Mouse (Mus musculus): ENCODE data around the gene Nat8f5. TPM values are rescaled to one million over a fixed set of nuclear protein-coding genes. Genes with fewer than 3 reads are reported as not detected.
"Not testable (repeated sequence)": the region's sequence is repeated elsewhere in the genome, so short reads cannot be mapped to it uniquely, and the experiment has no call there.

Nat8f5 gene
- polyA plus RNA-seq, 1 experiment from 2014 or later, result not detected

GRCm38 (mm10) chr6:85838674-85839073 is 17.9 kb upstream of the Nat8f5 start:
- Histone ChIP-seq H3K4me1 (ENCODE audit: control insufficient read depth, insufficient read depth, low read length) (no peaks in the 10 kb centered on the region), H3K4me2 (ENCODE audit: low read depth, low read length) (no peak overlapping the region), H3K4me3 (replicated peaks; ENCODE audit: low read length) (no peak overlapping the region), H3K27ac (ENCODE audit: low read length) (no peak overlapping the region), H3K36me3 (ENCODE audit: control insufficient read depth, insufficient read depth, low read length) (no peaks in the 10 kb centered on the region), H3K9ac (ENCODE audit: low read length) (no peak overlapping the region), H3K9me3 (replicated peaks; ENCODE audit: control insufficient read depth, low read length) (no peaks in the 10 kb centered on the region), H3K27me3 (ENCODE audit: control insufficient read depth, insufficient read depth, low read length) (no peaks in the 10 kb centered on the region)
- ATAC-seq (ENCODE audit: insufficient read depth, low FRiP score), result no peak
- 65% methylated on average over 8 of the region's 8 CpGs for WGBS

GRCm38 (mm10) chr6:85837307-85837706 is 16.5 kb upstream of the Nat8f5 start:
- H3K4me3 ChIP-seq (replicated peaks; ENCODE audit: low read length); H3K9ac ChIP-seq (ENCODE audit: low read length); H3K36me3 ChIP-seq (ENCODE audit: control insufficient read depth, insufficient read depth, low read length); H3K9me3 ChIP-seq (replicated peaks; ENCODE audit: control insufficient read depth, low read length); H3K4me1 ChIP-seq (ENCODE audit: control insufficient read depth, insufficient read depth, low read length); H3K27me3 ChIP-seq (ENCODE audit: control insufficient read depth, insufficient read depth, low read length); H3K27ac ChIP-seq (ENCODE audit: low read length): not testable (repeated sequence)
- WGBS, result 11% methylated on average over 12 of the region's 12 CpGs
- ATAC-seq (ENCODE audit: insufficient read depth, low FRiP score), result 0 out of 2 replicates have a peak, but pooled peaks have one; percentile 60
- H3K4me2 ChIP-seq (ENCODE audit: low read depth, low read length), result peak overlapping the region; percentile 34

- H3K4me1 ChIP-seq (ENCODE audit: control insufficient read depth, insufficient read depth, low read length); H3K27me3 ChIP-seq (ENCODE audit: control insufficient read depth, insufficient read depth, low read length); H3K4me3 ChIP-seq (replicated peaks; ENCODE audit: low read length); ATAC-seq (ENCODE audit: insufficient read depth, low FRiP score); H3K9ac ChIP-seq (ENCODE audit: low read length); H3K27ac ChIP-seq (ENCODE audit: low read length); H3K36me3 ChIP-seq (ENCODE audit: control insufficient read depth, insufficient read depth, low read length); H3K9me3 ChIP-seq (replicated peaks; ENCODE audit: control insufficient read depth, low read length): not testable (repeated sequence)
- peak overlapping the region; percentile 34; the same call in 1 of the 2 replicates for H3K4me2 ChIP-seq (ENCODE audit: low read depth, low read length)
- 23% methylated on average over 8 of the region's 9 CpGs for WGBS
Observed at GRCm38 (mm10) chr6:85836827-85837226, 16.1 kb upstream of the Nat8f5 start.

- 75% methylated on average over 5 of the region's 5 CpGs for WGBS
Observed at GRCm38 (mm10) chr6:85836098-85836497, 15.3 kb upstream of the Nat8f5 start.

GRCm38 (mm10) chr6:85835104-85835503 is 14.3 kb upstream of the Nat8f5 start:
- H3K27me3 ChIP-seq (ENCODE audit: control insufficient read depth, insufficient read depth, low read length), result not testable (repeated sequence)
- WGBS, result 48% methylated on average over 1 of the region's 2 CpGs

More at GRCm38 (mm10) chr6:85836098-85836497, 15.3 kb upstream of the Nat8f5 start:
- not testable (repeated sequence) for H3K36me3 ChIP-seq (ENCODE audit: control insufficient read depth, insufficient read depth, low read length); H3K4me1 ChIP-seq (ENCODE audit: control insufficient read depth, insufficient read depth, low read length); H3K27me3 ChIP-seq (ENCODE audit: control insufficient read depth, insufficient read depth, low read length); H3K9me3 ChIP-seq (replicated peaks; ENCODE audit: control insufficient read depth, low read length); ATAC-seq (ENCODE audit: insufficient read depth, low FRiP score); H3K27ac ChIP-seq (ENCODE audit: low read length); H3K4me2 ChIP-seq (ENCODE audit: low read depth, low read length); H3K9ac ChIP-seq (ENCODE audit: low read length); H3K4me3 ChIP-seq (replicated peaks; ENCODE audit: low read length)

GRCm38 (mm10) chr6:85834504-85835100 is 13.8 kb upstream of the Nat8f5 start:
- not testable (repeated sequence) for H3K27me3 ChIP-seq (ENCODE audit: control insufficient read depth, insufficient read depth, low read length); H3K9ac ChIP-seq (ENCODE audit: low read length); H3K9me3 ChIP-seq (replicated peaks; ENCODE audit: control insufficient read depth, low read length); H3K27ac ChIP-seq (ENCODE audit: low read length); H3K36me3 ChIP-seq (ENCODE audit: control insufficient read depth, insufficient read depth, low read length); H3K4me2 ChIP-seq (ENCODE audit: low read depth, low read length); ATAC-seq (ENCODE audit: insufficient read depth, low FRiP score); H3K4me3 ChIP-seq (replicated peaks; ENCODE audit: low read length); H3K4me1 ChIP-seq (ENCODE audit: control insufficient read depth, insufficient read depth, low read length)

More at GRCm38 (mm10) chr6:85835104-85835503, 14.3 kb upstream of the Nat8f5 start:
- H3K27ac ChIP-seq (ENCODE audit: low read length); H3K9ac ChIP-seq (ENCODE audit: low read length); H3K36me3 ChIP-seq (ENCODE audit: control insufficient read depth, insufficient read depth, low read length); H3K4me2 ChIP-seq (ENCODE audit: low read depth, low read length); H3K4me3 ChIP-seq (replicated peaks; ENCODE audit: low read length); H3K4me1 ChIP-seq (ENCODE audit: control insufficient read depth, insufficient read depth, low read length); ATAC-seq (ENCODE audit: insufficient read depth, low FRiP score); H3K9me3 ChIP-seq (replicated peaks; ENCODE audit: control insufficient read depth, low read length): not testable (repeated sequence)

- H3K4me2 ChIP-seq (ENCODE audit: low read depth, low read length), result no peak within 1 kb of the TSS
Observed at GRCm38 (mm10) chr6:85831796-85832321, 11.1 kb upstream of the Nat8f5 start, which contains the start of gene Nat8. TSS of gene Nat8 (minus strand) at chr6:85832082.

GRCm38 (mm10) chr6:85829462-85829861 is 8.7 kb upstream of the Nat8f5 start:
- no peak for ATAC-seq (ENCODE audit: insufficient read depth, low FRiP score)
- Histone ChIP-seq H3K27me3 (ENCODE audit: control insufficient read depth, insufficient read depth, low read length) (no peaks in the 10 kb centered on the region), H3K9me3 (replicated peaks; ENCODE audit: control insufficient read depth, low read length) (no peaks in the 10 kb centered on the region), H3K9ac (ENCODE audit: low read length) (no peak overlapping the region), H3K36me3 (ENCODE audit: control insufficient read depth, insufficient read depth, low read length) (no peaks in the 10 kb centered on the region), H3K27ac (ENCODE audit: low read length) (no peak overlapping the region), H3K4me3 (replicated peaks; ENCODE audit: low read length) (no peak overlapping the region), H3K4me1 (ENCODE audit: control insufficient read depth, insufficient read depth, low read length) (no peaks in the 10 kb centered on the region), H3K4me2 (ENCODE audit: low read depth, low read length) (no peak overlapping the region)
- WGBS, result 50% methylated on average over 1 of the region's 1 CpGs

More at GRCm38 (mm10) chr6:85831796-85832321, 11.1 kb upstream of the Nat8f5 start, which contains the start of gene Nat8:
- no peak for ATAC-seq (ENCODE audit: insufficient read depth, low FRiP score)
- Histone ChIP-seq H3K27ac (ENCODE audit: low read length) (no peak within 1 kb of the TSS), H3K27me3 (ENCODE audit: control insufficient read depth, insufficient read depth, low read length) (no peaks in the 10 kb centered on the region), H3K4me1 (ENCODE audit: control insufficient read depth, insufficient read depth, low read length) (no peaks in the 10 kb centered on the region), H3K9me3 (replicated peaks; ENCODE audit: control insufficient read depth, low read length) (no peaks in the 10 kb centered on the region), H3K4me3 (replicated peaks; ENCODE audit: low read length) (no peak within 1 kb of the TSS), H3K36me3 (ENCODE audit: control insufficient read depth, insufficient read depth, low read length) (no peaks in the 10 kb centered on the region), H3K9ac (ENCODE audit: low read length) (no peak within 1 kb of the TSS)
- WGBS, result 56% methylated on average over 7 of the region's 7 CpGs

- Histone ChIP-seq H3K9me3 (replicated peaks; ENCODE audit: control insufficient read depth, low read length) (no peaks in the 10 kb centered on the region), H3K36me3 (ENCODE audit: control insufficient read depth, insufficient read depth, low read length) (no peaks in the 10 kb centered on the region), H3K27me3 (ENCODE audit: control insufficient read depth, insufficient read depth, low read length) (no peaks in the 10 kb centered on the region), H3K27ac (ENCODE audit: low read length) (no peak overlapping the region), H3K4me3 (replicated peaks; ENCODE audit: low read length) (no peak overlapping the region), H3K4me2 (ENCODE audit: low read depth, low read length) (no peak overlapping the region), H3K9ac (ENCODE audit: low read length) (no peak overlapping the region), H3K4me1 (ENCODE audit: control insufficient read depth, insufficient read depth, low read length) (no peaks in the 10 kb centered on the region)
- ATAC-seq (ENCODE audit: insufficient read depth, low FRiP score), result no peak
- 88% methylated on average over 2 of the region's 2 CpGs for WGBS
Observed at GRCm38 (mm10) chr6:85825886-85826285, 5.1 kb upstream of the Nat8f5 start.
